Mouse (Mus musculus): ENCODE measurements at regions not wholly inside any gene's neighbourhood (a gene's known extent, or its start where the extent isn't known, plus 50 kb on each side); places are given as distances from the start of the nearest gene placed in this dataset.

GRCm38 (mm10) chr2:21100248-21100808 lies 104.8 kb downstream of the Enkur start:
- no peak for TF ChIP-seq ZC3H11A (IDR thresholded peaks at IDR 0.05; ENCODE audit: borderline replicate concordance, low read depth, low read length)
- no peak for TF ChIP-seq ZNF384 (IDR thresholded peaks at IDR 0.05; ENCODE audit: low read depth, low read length)
- no peak for TF ChIP-seq MAFK (IDR thresholded peaks at IDR 0.05; ENCODE audit: insufficient read depth, low read depth, low read length)
- no peak for TF ChIP-seq CHD2 (IDR thresholded peaks at IDR 0.05; ENCODE audit: low read depth, low read length)

All from ES-E14 (cell line).